Mouse (Mus musculus): ENCODE data around the gene Stxbp5.

- TF ChIP-seq CTCF (IDR thresholded peaks at IDR 0.05; ENCODE audit: low read depth) (no peak), EP300 (optimal IDR thresholded peaks at IDR 0.05) (no peak)
These were observed 178.2 kb downstream of the Stxbp5 start for GRCm38 (mm10) chr10:9722519-9723303.

Measured in stomach, postnatal 0 days (tissue).